Mouse (Mus musculus) cerebellum, adult (tissue): ENCODE data around the gene Ankrd52.

Experiments used
- ATAC-seq: cut with Nextera tagmentation; 2 replicates; pipeline ENCODE4 v1.9.2; 2017; ENCODE audit warnings: mild to moderate bottlenecking, moderate library complexity, mixed read lengths; ENCODE audit not compliant: insufficient number of reproducible peaks, low FRiP score, low TSS enrichment

Gene Ankrd52

GRCm38 (mm10) chr10:128369218-128369543 lies 7.7 kb upstream of the Ankrd52 start:
- ATAC-seq, result no peak

- no peak for ATAC-seq
Measured at GRCm38 (mm10) chr10:128369599-128369998, 7.3 kb upstream of the Ankrd52 start.

GRCm38 (mm10) chr10:128370021-128370420 lies 6.9 kb upstream of the Ankrd52 start:
- no peak for ATAC-seq

- ATAC-seq, result no peak
Measured at GRCm38 (mm10) chr10:128370601-128371000, 6.3 kb upstream of the Ankrd52 start.

- ATAC-seq, result no peak
Measured at GRCm38 (mm10) chr10:128372142-128372541, 4.8 kb upstream of the Ankrd52 start.

GRCm38 (mm10) chr10:128372989-128373748 lies 3.7 kb upstream of the Ankrd52 start:
- ATAC-seq, result no peak

- ATAC-seq, result no peak
Measured at GRCm38 (mm10) chr10:128374393-128374792, 2.5 kb upstream of the Ankrd52 start.

GRCm38 (mm10) chr10:128376099-128376454 lies 838 bp upstream of the Ankrd52 start:
- no peak for ATAC-seq

GRCm38 (mm10) chr10:128377222-128377939 lies 466 bp downstream of the Ankrd52 start:
- ATAC-seq, result peak; percentile 15; the same call in 1 of the 2 replicates

- no peak for ATAC-seq
Measured at GRCm38 (mm10) chr10:128377940-128378448, 1.1 kb downstream of the Ankrd52 start.

GRCm38 (mm10) chr10:128378462-128378861 lies 1.5 kb downstream of the Ankrd52 start:
- ATAC-seq, result no peak

GRCm38 (mm10) chr10:128379260-128379659 lies 2.3 kb downstream of the Ankrd52 start:
- ATAC-seq, result no peak

- no peak for ATAC-seq
Measured at GRCm38 (mm10) chr10:128380565-128380964, 3.6 kb downstream of the Ankrd52 start.

- no peak for ATAC-seq
Measured at GRCm38 (mm10) chr10:128382482-128382881, 5.6 kb downstream of the Ankrd52 start.

- ATAC-seq, result no peak
Measured at GRCm38 (mm10) chr10:128385902-128386301, 9.0 kb downstream of the Ankrd52 start.

GRCm38 (mm10) chr10:128388941-128389340 lies 12.0 kb downstream of the Ankrd52 start:
- no peak for ATAC-seq

GRCm38 (mm10) chr10:128389570-128389969 lies 12.7 kb downstream of the Ankrd52 start:
- no peak for ATAC-seq

- no peak for ATAC-seq
Measured at GRCm38 (mm10) chr10:128390366-128390765, 13.5 kb downstream of the Ankrd52 start.

- no peak for ATAC-seq
Measured at GRCm38 (mm10) chr10:128391850-128392249, 14.9 kb downstream of the Ankrd52 start.

GRCm38 (mm10) chr10:128396017-128396673 lies 19.2 kb downstream of the Ankrd52 start:
- ATAC-seq, result no peak

- no peak for ATAC-seq
Measured at GRCm38 (mm10) chr10:128396716-128397264, 19.9 kb downstream of the Ankrd52 start.
